Comparison of ENCODE assay signal across 8 mouse cellular contexts in genomic region chr11:20741201-20742100, GRCm38 (mm10). TPM values are rescaled to one million over a fixed set of nuclear protein-coding genes. Genes with fewer than 3 reads are reported as not detected.
DNase-seq lines count a peak whose midpoint lies in the region; ATAC-seq lines count a peak whose summit lies in the region.

Gene Aftph, minus strand, starts transcription at chr11:20741589.

- peak within 1 kb of the TSS; percentile 68 for H3K4me2 ChIP-seq in forebrain, embryonic 14.5 days (ENCODE audit: low read length)
- peak within 1 kb of the TSS; percentile 71 for H3K4me2 ChIP-seq in neural tube, embryonic 15.5 days

- H3K4me3 ChIP-seq in forebrain, embryonic 14.5 days (ENCODE audit: low read depth, low read length) = peak within 1 kb of the TSS; percentile 96
- peak within 1 kb of the TSS; percentile 97 for H3K4me3 ChIP-seq in neural tube, embryonic 15.5 days (replicated peaks)

- no peaks in the 10 kb centered on the region for H3K27me3 ChIP-seq in forebrain, embryonic 14.5 days (replicated peaks; ENCODE audit: control insufficient read depth, insufficient read depth, low read length)
- no peaks in the 10 kb centered on the region for H3K27me3 ChIP-seq in neural tube, embryonic 15.5 days (replicated peaks)

- H3K36me3 ChIP-seq in forebrain, embryonic 14.5 days (ENCODE audit: control insufficient read depth, insufficient read depth, low read length) = no peaks in the 10 kb centered on the region
- no peaks in the 10 kb centered on the region for H3K36me3 ChIP-seq in neural tube, embryonic 15.5 days

- H3K4me1 ChIP-seq in forebrain, embryonic 14.5 days (ENCODE audit: control insufficient read depth, insufficient read depth, low read length) = peaks cover 5% of the 10 kb centered on the region; the same call in 1 of the 2 replicates
- H3K4me1 ChIP-seq in neural tube, embryonic 15.5 days = peaks cover 8% of the 10 kb centered on the region

- intact Hi-C loops in heart, postnatal 14 days (cut with DNase I) = loop anchor here (2.0 to 5.0 kb wide), 2 partner anchors 209 to 287 kb away; no protein-coding TSS in a partner anchor

- under 1% methylated on average over 60 of the region's 81 CpGs for WGBS in forebrain, embryonic 14.5 days
- 0% methylated on average over 80 of the region's 81 CpGs for WGBS in neural tube, embryonic 15.5 days

- ATAC-seq in forebrain, embryonic 14.5 days = peak; percentile 99
- ATAC-seq in neural tube, embryonic 15.5 days (ENCODE audit: low FRiP score) = peak; percentile 99

- H3K9me3 ChIP-seq in forebrain, embryonic 14.5 days (replicated peaks; ENCODE audit: control insufficient read depth, low read length) = no peaks in the 10 kb centered on the region
- H3K9me3 ChIP-seq in neural tube, embryonic 15.5 days (replicated peaks) = no peaks in the 10 kb centered on the region

- DNase-seq in ES-CJ7 (ENCODE audit: low read depth, low spot score) = peak; percentile 99
- peak; percentile 98 for DNase-seq in cerebellum, adult 11 months
- peak; percentile 100 for DNase-seq in forebrain, embryonic 14.5 days (ENCODE audit: low spot score)
- DNase-seq in heart, postnatal 14 days = peak; percentile 97
- peak; percentile 97 for DNase-seq in layer of hippocampus, adult 11-12 months (ENCODE audit: low spot score)
- DNase-seq in lung, adult 18-20 months = peak; percentile 98 to 99
- DNase-seq in testis, postnatal 14 days (ENCODE audit: low spot score) = peak; percentile 99

- peak within 1 kb of the TSS; percentile 90 for H3K9ac ChIP-seq in forebrain, embryonic 14.5 days (ENCODE audit: low read length)
- H3K9ac ChIP-seq in neural tube, embryonic 15.5 days (replicated peaks) = peak within 1 kb of the TSS; percentile 80

- H3K27ac ChIP-seq in forebrain, embryonic 14.5 days (ENCODE audit: low read depth, low read length) = peak within 1 kb of the TSS; percentile 94
- H3K27ac ChIP-seq in neural tube, embryonic 15.5 days (replicated peaks) = peak within 1 kb of the TSS; percentile 96

RNA-seq across cellular contexts. Expression of gene Aftph, which starts in this region (rescaled TPM):
- polyA plus RNA-seq in forebrain, embryonic 14.5 days (2014; fragmentation: Nextera tagmentation; extraction: Ambion mirVana) = 34.3 and 38.6 TPM in 2 replicates
- total RNA-seq in heart, postnatal 14 days (2021) = 10 to 100 TPM; 24.4 to 27.7 TPM
- polyA plus RNA-seq in neural tube, embryonic 15.5 days (2015; fragmentation: Nextera tagmentation; extraction: Ambion mirVana) = 33.2 and 33.8 TPM in 2 replicates

Comparison
In these comparisons a context has a peak if more than half of its experiments do, and no peak if none do; other contexts are left out.
1. Peak in every context shown above with its lines: DNase-seq, ATAC-seq, H3K4me3 ChIP-seq and H3K27ac ChIP-seq.